Mouse (Mus musculus) liver, embryonic 13.5 days (tissue): Measurements from ENCODE around the gene Ccdc187. TPM values are rescaled to one million over a fixed set of nuclear protein-coding genes. Genes with fewer than 3 reads are reported as not detected.

Source experiments
- ATAC-seq: fragments of 200-750 bp; cut with Nextera tagmentation; 2 replicates; pipeline ENCODE4 v1.8.0; 2017; ENCODE audit warnings: low read depth, mild to moderate bottlenecking, moderate number of reproducible peaks, moderate library complexity
- DNase-seq: peaks from one replicate; pipeline ENCODE4 v3.0.0; 2022
- H3K27ac ChIP-seq: fragments of 300-500 bp; sonication (generic); 2 replicates; pipeline ENCODE4 v1.5.1; 2015; ENCODE audit warnings: moderate library complexity, mild to moderate bottlenecking, inconsistent platforms
- H3K27me3 ChIP-seq: fragments of 300-500 bp; sonication (generic); 2 replicates; pipeline ENCODE4 v1.6.1; 2015; ENCODE audit warnings: mild to moderate bottlenecking, inconsistent platforms
- H3K36me3 ChIP-seq: fragments of 300-500 bp; sonication (generic); 2 replicates; pipeline ENCODE4 v1.6.1; 2015; ENCODE audit warnings: mild to moderate bottlenecking, inconsistent platforms
- H3K4me1 ChIP-seq: fragments of 300-500 bp; sonication (generic); replicated peaks from 2 replicates; pipeline ENCODE4 v1.6.1; 2015; ENCODE audit warnings: inconsistent platforms
- H3K4me2 ChIP-seq: fragments of 300-500 bp; sonication (generic); 2 replicates; pipeline ENCODE4 v1.6.1; 2015; ENCODE audit warnings: inconsistent platforms, mild to moderate bottlenecking, moderate library complexity
- H3K4me3 ChIP-seq: fragments of 300-500 bp; sonication (generic); replicated peaks from 2 replicates; pipeline ENCODE4 v1.5.1; 2015; ENCODE audit warnings: mild to moderate bottlenecking, inconsistent platforms
- H3K9ac ChIP-seq: fragments of 300-500 bp; sonication (generic); 2 replicates; pipeline ENCODE4 v1.6.1; 2015; ENCODE audit warnings: mild to moderate bottlenecking, inconsistent platforms
- H3K9me3 ChIP-seq: fragments of 300-500 bp; sonication (generic); replicated peaks from 2 replicates; pipeline ENCODE4 v1.6.1; 2016; ENCODE audit warnings: inconsistent platforms
- WGBS: fragments of 180-500 bp; shearing (Covaris S2); methylation state at CpG from one replicate; pipeline ENCODE4 v1.1.7; 2015; ENCODE audit not compliant: insufficient replicate concordance; 5-methylcytosine and 5-hydroxymethylcytosine counted together
- polyA plus RNA-seq: library from polyadenylated mRNA; unstranded; fragments of >200 nt; fragmentation: Nextera tagmentation; extraction: Ambion mirVana; gene quantifications from 2 replicates; pipeline ENCODE4 v1.2.1, GENCODE M21; 2015

Gene Ccdc187
- polyA plus RNA-seq, 1 experiment from 2014 or later = 0.03 TPM

GRCm38 (mm10) chr2:26325386-26326181 lies 31.2 kb upstream of the Ccdc187 start:
- 0 out of 2 replicates have a peak, but pooled peaks cover 2% of the 10 kb centered on the region for H3K4me1 ChIP-seq
- no peak overlapping the region for H3K4me2 ChIP-seq
- no peak overlapping the region for H3K4me3 ChIP-seq
- no peak overlapping the region for H3K27ac ChIP-seq
- DNase-seq (peak; percentile 54), ATAC-seq (peak; percentile 77)
- no peaks in the 10 kb centered on the region for H3K9me3 ChIP-seq
- no peaks in the 10 kb centered on the region for H3K27me3 ChIP-seq
- H3K9ac ChIP-seq = no peak overlapping the region
- WGBS = 52% methylated on average over 15 of the region's 15 CpGs
- H3K36me3 ChIP-seq = 0 out of 2 replicates have a peak, but pooled peaks cover 3% of the 10 kb centered on the region

GRCm38 (mm10) chr2:26324917-26325316 lies 30.6 kb upstream of the Ccdc187 start:
- 69% methylated on average over 2 of the region's 2 CpGs for WGBS
- no peak for ATAC-seq
- H3K9me3 ChIP-seq = no peaks in the 10 kb centered on the region

GRCm38 (mm10) chr2:26323589-26324325 lies 29.4 kb upstream of the Ccdc187 start:
- Histone ChIP-seq H3K27me3 (no peaks in the 10 kb centered on the region), H3K4me3 (no peak overlapping the region), H3K4me2 (no peak overlapping the region), H3K9ac (no peak overlapping the region), H3K27ac (no peak overlapping the region), H3K9me3 (no peaks in the 10 kb centered on the region), H3K36me3 (0 out of 2 replicates have a peak, but pooled peaks cover 3% of the 10 kb centered on the region), H3K4me1 (0 out of 2 replicates have a peak, but pooled peaks cover 2% of the 10 kb centered on the region)
- ATAC-seq (no peak), DNase-seq (no peak)
- 80% methylated on average over 13 of the region's 13 CpGs for WGBS

More at GRCm38 (mm10) chr2:26324917-26325316, 30.6 kb upstream of the Ccdc187 start:
- 0 out of 2 replicates have a peak, but pooled peaks cover 2% of the 10 kb centered on the region for H3K4me1 ChIP-seq
- no peak for DNase-seq
- no peak overlapping the region for H3K4me3 ChIP-seq
- H3K27ac ChIP-seq = no peak overlapping the region
- no peak overlapping the region for H3K9ac ChIP-seq
- H3K4me2 ChIP-seq = no peak overlapping the region
- no peaks in the 10 kb centered on the region for H3K27me3 ChIP-seq
- 0 out of 2 replicates have a peak, but pooled peaks cover 3% of the 10 kb centered on the region for H3K36me3 ChIP-seq

- Histone ChIP-seq H3K27ac (no peak overlapping the region), H3K36me3 (0 out of 2 replicates have a peak, but pooled peaks cover 3% of the 10 kb centered on the region), H3K9me3 (no peaks in the 10 kb centered on the region), H3K9ac (no peak overlapping the region), H3K4me3 (no peak overlapping the region), H3K4me2 (no peak overlapping the region), H3K27me3 (peaks cover 22% of the 10 kb centered on the region), H3K4me1 (peaks cover 10% of the 10 kb centered on the region)
- ATAC-seq (no peak), DNase-seq (no peak)
- WGBS = 72% methylated on average over 14 of the region's 14 CpGs
Measured at GRCm38 (mm10) chr2:26320245-26321185, 26.2 kb upstream of the Ccdc187 start.

- no peak overlapping the region for H3K4me3 ChIP-seq
- ATAC-seq (no peak), DNase-seq (no peak)
- WGBS = 69% methylated on average over 13 of the region's 13 CpGs
- no peak overlapping the region for H3K27ac ChIP-seq
- H3K9ac ChIP-seq = no peak overlapping the region
- no peak overlapping the region for H3K4me2 ChIP-seq
- peaks cover 14% of the 10 kb centered on the region for H3K4me1 ChIP-seq
- H3K27me3 ChIP-seq = peaks cover 25% of the 10 kb centered on the region
- H3K36me3 ChIP-seq = no peaks in the 10 kb centered on the region
- no peaks in the 10 kb centered on the region for H3K9me3 ChIP-seq
Measured at GRCm38 (mm10) chr2:26319519-26320244, 25.3 kb upstream of the Ccdc187 start.

GRCm38 (mm10) chr2:26319109-26319508 lies 24.8 kb upstream of the Ccdc187 start:
- Histone ChIP-seq H3K9me3 (no peaks in the 10 kb centered on the region), H3K36me3 (no peaks in the 10 kb centered on the region), H3K9ac (no peak overlapping the region), H3K4me1 (peaks cover 17% of the 10 kb centered on the region), H3K27ac (no peak overlapping the region), H3K27me3 (peaks cover 27% of the 10 kb centered on the region), H3K4me3 (no peak overlapping the region), H3K4me2 (no peak overlapping the region)
- DNase-seq = no peak
- no peak for ATAC-seq
- 68% methylated on average over 9 of the region's 9 CpGs for WGBS

- DNase-seq (no peak), ATAC-seq (no peak)
- H3K4me2 ChIP-seq = no peak overlapping the region
- H3K27me3 ChIP-seq = peaks cover 28% of the 10 kb centered on the region
- peaks cover 17% of the 10 kb centered on the region for H3K4me1 ChIP-seq
- H3K27ac ChIP-seq = no peak overlapping the region
- 68% methylated on average over 3 of the region's 3 CpGs for WGBS
- no peaks in the 10 kb centered on the region for H3K9me3 ChIP-seq
- H3K9ac ChIP-seq = no peak overlapping the region
- no peaks in the 10 kb centered on the region for H3K36me3 ChIP-seq
- H3K4me3 ChIP-seq = no peak overlapping the region
Measured at GRCm38 (mm10) chr2:26317991-26318672, 23.8 kb upstream of the Ccdc187 start.

- no peaks in the 10 kb centered on the region for H3K36me3 ChIP-seq
- H3K9ac ChIP-seq = no peak overlapping the region
- DNase-seq (no peak), ATAC-seq (no peak)
- H3K27me3 ChIP-seq = peaks cover 28% of the 10 kb centered on the region
- peaks cover 17% of the 10 kb centered on the region for H3K4me1 ChIP-seq
- WGBS = 59% methylated on average over 3 of the region's 3 CpGs
- no peaks in the 10 kb centered on the region for H3K9me3 ChIP-seq
- no peak overlapping the region for H3K27ac ChIP-seq
- no peak overlapping the region for H3K4me3 ChIP-seq
- H3K4me2 ChIP-seq = no peak overlapping the region; the same call in 1 of the 2 replicates
Measured at GRCm38 (mm10) chr2:26317371-26317770, 23.0 kb upstream of the Ccdc187 start.

GRCm38 (mm10) chr2:26316576-26317246 lies 22.4 kb upstream of the Ccdc187 start:
- Histone ChIP-seq H3K4me2 (peak overlapping the region; percentile 82), H3K27me3 (peaks cover 28% of the 10 kb centered on the region), H3K4me3 (peak overlapping the region; percentile 66), H3K9ac (peak overlapping the region; percentile 70), H3K27ac (no peak overlapping the region), H3K4me1 (peaks cover 17% of the 10 kb centered on the region), H3K9me3 (no peaks in the 10 kb centered on the region), H3K36me3 (no peaks in the 10 kb centered on the region)
- no peak for DNase-seq
- 69% methylated on average over 9 of the region's 9 CpGs for WGBS
- ATAC-seq = no peak
